Mouse (Mus musculus) forelimb bud, embryonic 11.5 days (tissue): ENCODE data around the gene Zfp386.
"Not testable (repeated sequence)": the region's sequence is repeated elsewhere in the genome, so short reads cannot be mapped to it uniquely, and the experiment has no call there.

Experiments
- DNase-seq: peaks from one replicate; pipeline ENCODE4 v3.0.0-alpha.2; 2012; ENCODE audit warnings: low read depth, low spot score

Zfp386 gene

GRCm38 (mm10) chr12:116047440-116048377 is at the start of gene Zfp386:
Gene Zfp386 (plus strand): TSS chr12:116047724.
- DNase-seq = peak; percentile 97

DNA sequence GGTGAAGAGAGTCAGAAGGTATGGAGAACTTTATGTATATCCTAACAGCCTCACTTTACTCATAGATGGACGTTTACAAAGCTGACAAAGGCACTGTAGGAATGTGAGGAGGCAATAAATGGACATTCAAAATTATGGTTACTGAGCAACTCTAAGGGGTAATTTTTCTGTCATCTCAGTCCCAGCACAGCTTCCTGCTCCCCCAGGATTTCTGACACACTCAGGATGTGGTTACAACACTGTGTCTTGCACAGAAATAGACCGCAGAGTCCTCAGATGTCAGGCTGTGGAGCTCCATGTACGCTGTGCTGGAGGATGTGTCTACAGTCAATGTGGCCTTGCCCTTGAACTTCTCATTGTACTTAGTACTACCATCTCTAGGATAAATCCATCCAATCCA is 47.7 kb upstream of the Zfp386 start:
- not testable (repeated sequence) for DNase-seq

- not testable (repeated sequence) for DNase-seq
These were observed 44.6 kb upstream of the Zfp386 start for GRCm38 (mm10) chr12:116002946-116003345.

DNA sequence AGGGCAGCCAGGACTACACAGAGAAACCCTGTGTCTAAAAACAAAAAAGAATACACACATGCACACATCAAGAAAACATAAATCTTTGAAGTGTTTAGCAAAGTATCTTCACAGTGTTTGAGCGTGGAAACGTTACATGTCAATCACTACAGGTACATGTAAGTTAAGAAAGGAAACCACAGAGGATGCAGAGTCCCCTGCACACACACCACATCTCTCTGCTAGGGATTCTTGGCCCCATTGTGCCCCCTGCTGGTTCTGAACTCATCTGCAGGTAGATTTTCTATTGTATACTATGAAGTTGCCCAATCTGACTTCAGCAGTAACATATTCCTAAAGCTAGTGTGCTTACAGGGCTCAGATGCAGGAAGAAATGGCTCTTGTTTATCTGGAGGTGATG is 36.7 kb upstream of the Zfp386 start:
- no peak for DNase-seq

- DNase-seq = peak; percentile 26
These were observed 19.4 kb upstream of the Zfp386 start for GRCm38 (mm10) chr12:116028095-116028494.

- DNase-seq = no peak
These were observed 12.2 kb upstream of the Zfp386 start for GRCm38 (mm10) chr12:116035346-116035745.

DNA sequence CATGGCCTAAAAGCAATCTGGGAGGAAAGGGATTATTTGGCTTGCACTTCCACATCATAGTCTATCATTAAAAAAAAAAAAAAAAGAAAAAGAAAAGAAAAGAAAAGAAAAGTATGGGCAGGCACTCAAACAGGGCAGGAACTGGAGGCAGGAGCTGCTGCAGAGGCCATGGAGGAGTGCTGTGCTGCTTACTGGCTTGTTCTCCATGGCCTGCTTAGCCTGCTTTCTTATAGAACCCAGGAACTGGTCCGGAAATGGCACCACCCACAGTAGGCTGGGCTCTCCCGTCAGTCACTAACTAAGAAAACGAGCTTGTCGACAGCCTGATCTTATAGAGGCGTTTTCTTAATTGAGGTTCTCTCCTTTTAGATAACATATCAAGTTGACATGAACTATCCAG is 2.7 kb upstream of the Zfp386 start:
- no peak for DNase-seq

GRCm38 (mm10) chr12:116048766-116049165 is 1.2 kb downstream of the Zfp386 start:
- no peak for DNase-seq

GRCm38 (mm10) chr12:116049236-116049635 is 1.7 kb downstream of the Zfp386 start:
- no peak for DNase-seq

- DNase-seq = no peak
These were observed 2.2 kb downstream of the Zfp386 start for GRCm38 (mm10) chr12:116049701-116050100.

DNA sequence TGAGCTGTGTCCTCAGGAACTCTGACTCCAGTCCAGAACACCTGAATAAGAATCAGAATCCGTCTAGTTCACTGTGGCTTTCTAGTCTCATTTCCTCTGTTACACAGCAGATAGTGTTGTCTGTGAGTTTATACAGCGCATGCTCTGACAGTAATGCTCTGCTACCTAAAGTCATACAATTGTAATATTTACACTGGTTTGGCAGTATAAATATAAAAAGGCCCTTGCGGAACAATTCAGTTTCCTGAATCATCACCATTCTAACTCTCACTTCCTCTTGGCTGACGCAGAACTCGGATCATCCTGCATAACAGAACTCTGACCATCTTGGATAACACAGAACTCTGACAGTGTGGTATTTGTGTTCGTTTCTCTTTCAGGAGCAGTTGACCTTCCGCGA is 6.8 kb downstream of the Zfp386 start:
- no peak for DNase-seq

DNA sequence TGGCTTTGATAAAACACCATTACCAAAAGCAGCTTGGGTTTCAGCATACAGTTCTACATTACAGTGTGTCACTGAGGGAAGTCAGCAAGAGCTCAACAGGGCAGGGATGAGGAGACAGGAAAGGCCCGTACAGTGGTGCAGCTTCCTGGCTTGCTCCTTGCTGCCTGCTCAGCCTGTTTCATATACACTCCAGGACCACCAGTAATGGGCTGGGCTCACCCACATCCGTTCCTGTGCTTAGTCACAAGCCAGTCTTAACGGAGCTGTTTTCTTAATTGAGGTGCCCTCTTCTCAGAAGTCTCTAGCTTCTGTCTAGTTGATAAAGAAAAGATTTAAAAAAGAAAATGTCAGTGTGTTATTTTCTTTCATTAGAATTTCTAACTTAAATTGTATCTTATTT is 8.6 kb downstream of the Zfp386 start:
- no peak for DNase-seq

DNA sequence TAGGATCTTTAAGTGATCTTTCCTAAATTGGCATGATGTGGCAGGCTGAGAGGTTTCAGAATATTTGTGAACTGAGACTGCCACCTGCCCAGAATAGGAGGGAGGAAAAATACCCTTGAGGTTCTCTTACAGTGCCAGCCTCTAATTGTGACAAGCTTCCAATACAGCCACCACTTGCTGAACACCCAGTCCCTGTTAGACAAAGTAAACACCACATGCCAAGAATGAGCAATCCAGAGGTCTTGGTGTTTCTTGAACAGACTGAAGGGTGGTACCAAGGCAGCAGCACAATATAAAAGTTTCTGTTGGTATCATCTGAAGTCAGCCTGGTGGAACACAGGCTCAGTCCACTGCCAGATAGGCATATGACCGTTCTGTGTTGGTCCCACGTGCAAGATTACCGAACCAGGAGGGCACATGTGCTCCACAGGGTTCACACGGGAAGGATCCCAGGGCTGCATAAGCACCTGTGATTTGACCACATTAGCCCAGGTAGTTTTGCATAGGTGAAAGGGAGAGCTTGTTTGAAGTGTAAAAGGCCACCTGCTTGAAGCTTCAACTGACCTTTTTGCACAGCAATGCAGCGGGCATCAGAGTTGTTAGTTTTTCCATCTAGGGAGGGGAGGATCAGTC is 14.2 kb downstream of the Zfp386 start:
- no peak for DNase-seq

DNA sequence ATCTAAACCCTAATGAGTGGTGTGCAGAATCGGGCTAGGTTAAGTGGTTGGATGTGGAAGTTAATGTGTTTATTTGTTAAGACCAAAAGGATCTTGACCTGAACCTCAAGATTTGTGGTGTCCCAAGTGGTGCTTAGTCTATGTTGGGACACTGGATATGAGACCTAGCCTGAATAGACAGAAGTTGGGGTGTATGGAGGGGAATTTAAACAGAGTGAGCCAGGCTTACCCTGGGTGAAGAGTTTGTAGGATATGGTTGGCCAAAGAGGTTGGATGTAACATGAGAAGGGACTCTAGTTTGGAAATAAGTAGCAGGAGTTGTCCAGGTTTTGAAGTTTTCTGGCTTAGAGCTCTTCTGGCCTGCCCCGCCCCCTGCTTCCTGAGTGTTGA is 14.7 kb downstream of the Zfp386 start:
- DNase-seq = no peak

GRCm38 (mm10) chr12:116063020-116063419 is 15.5 kb downstream of the Zfp386 start:
- DNase-seq = no peak

- DNase-seq = no peak
These were observed 23.5 kb downstream of the Zfp386 start for GRCm38 (mm10) chr12:116071023-116071422.

DNA sequence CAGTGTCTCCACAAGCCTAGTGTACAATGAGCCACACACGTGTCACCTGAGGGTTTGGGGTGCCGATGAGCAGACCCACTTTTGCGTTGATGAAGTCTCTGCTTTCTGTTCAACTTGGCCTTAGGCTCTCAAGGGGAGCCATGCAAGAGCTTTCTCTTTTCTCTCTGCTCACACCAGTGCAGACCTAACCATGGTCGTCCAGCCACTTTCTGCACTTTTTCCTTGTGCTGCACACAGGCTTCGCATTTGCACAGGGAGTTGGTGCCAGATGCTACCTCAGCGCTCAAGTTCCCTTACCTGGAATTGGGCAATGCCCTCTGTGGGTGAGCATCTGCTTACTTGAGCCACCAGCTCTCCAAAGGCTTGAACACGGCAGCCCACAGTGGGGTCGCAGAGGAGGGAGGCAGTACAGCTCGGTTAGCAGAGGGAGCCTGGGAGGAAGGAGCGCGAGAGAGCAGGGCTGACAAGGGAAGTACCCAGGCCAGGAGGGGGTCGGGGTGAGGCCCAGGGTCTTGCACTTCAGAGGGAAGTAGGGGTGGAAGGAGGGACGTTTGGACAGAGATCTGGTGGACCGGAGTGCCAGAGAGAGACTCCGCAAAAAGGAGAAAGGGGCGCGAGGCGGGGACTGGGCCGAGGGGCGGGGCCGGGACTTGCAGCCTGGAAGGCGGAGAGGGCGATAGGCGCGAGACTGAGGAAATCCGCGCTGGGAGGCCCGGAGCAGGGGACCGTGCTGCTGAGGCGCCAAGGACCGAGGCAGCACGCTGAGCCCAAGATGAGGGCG is 29.7 kb downstream of the Zfp386 start, which contains the start of gene Vipr2:
Vipr2 (plus strand) TSS at position 653 of the 781 bp plus-strand sequence.
- peak; percentile 61 for DNase-seq

GRCm38 (mm10) chr12:116077855-116078366 is 30.4 kb downstream of the Zfp386 start:
- DNase-seq = no peak

- no peak for DNase-seq
These were observed 35.6 kb downstream of the Zfp386 start for GRCm38 (mm10) chr12:116083125-116083524.

DNA sequence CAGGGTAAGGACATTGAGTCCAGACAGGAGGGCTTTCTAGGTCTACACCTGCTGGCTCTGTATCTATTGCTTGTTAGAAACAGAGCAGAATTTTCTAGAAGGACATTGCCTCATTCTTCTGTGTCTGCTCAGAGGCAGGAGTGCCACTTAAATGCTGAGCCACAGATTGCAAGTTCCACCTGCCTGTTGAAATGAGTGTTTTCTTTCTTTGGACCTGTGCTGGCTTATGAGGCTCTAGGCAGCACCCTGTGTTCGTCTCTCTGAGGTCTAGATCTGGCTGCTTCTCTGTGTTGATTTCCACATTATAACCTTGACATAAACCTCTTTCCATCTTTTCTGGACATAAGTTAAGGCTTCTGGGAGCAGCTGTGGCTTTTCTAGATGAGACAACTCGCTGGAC is 36.8 kb downstream of the Zfp386 start:
- no peak for DNase-seq

GRCm38 (mm10) chr12:116086951-116087600 is 39.6 kb downstream of the Zfp386 start:
- DNase-seq = no peak
